Mouse (Mus musculus): Measurements from ENCODE around the gene Jup. TPM values are rescaled to one million over a fixed set of nuclear protein-coding genes. Genes with fewer than 3 reads are reported as not detected.

The Jup gene
- polyA plus RNA-seq (2017; shearing (Covaris generic)), result 1 to 10 TPM in 1 of 3 experiments, under 1 TPM in 1, not detected in 1; 0.36 to 1.4 TPM

DNA sequence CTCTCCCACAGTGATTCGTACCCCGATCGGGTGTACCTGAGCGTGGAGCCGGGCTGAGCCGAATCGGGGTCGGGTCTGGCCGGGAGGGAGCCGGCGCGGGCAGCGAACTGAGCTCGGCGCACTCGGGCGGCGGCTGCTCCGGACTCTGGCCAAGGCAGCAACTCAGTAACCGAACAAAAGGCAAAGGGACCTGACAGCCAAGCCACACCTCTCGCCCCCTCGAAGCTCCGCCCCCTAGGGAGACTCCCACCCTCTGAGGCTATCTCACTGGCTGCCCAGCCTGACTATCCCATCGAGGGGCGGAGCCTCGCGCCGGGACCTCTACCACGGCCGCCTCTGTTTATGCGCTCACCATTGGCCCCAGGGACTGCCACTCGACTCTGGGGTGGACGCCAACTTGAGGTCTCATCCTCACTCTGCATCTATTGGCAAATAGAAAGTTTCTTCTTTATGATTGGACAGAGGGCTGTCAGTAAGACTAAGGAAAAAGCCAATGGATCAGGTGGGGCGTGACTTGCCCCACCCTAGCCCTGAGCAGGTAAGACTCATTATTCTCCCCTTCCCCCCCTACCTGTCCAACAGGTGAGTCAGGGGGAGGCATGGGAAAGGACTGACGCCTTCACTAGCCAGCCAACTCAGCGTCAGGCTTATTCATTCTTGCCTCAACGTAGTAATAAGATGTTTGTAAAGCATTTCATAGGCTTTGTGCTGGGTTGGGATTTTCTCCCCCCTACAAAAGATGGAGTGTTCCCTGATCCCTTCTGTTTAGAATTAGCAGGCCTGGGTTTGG lies at the start of gene Jup:
Gene Jup, minus strand, starts transcription at position 164 of the 790 bp plus-strand sequence.
- ATAC-seq, result peak; percentile 60

DNA sequence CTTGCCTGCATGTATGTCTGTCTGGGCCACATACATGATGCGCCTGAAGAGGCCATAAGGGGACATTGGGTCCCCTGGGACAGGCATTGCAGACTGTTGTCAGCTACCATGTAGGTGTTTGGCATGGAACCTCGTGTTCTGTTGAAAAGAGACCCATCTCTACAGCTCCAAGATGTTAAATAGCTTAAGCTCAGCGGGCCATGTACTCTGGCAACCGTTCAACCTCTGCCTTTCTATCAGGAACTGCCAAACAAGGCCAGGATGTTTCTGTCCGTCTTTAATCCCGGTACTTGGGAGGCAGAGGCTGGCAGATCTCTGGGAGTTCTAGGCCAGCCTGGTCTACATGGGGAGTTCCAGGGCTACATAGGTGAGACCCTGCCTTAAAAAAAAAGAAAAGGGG lies 45.1 kb upstream of the Jup start:
- no peak for ATAC-seq

- ATAC-seq, result no peak
Observed at GRCm38 (mm10) chr11:100441797-100442196, 44.2 kb upstream of the Jup start, which contains the start of the genes Nt5c3b and Klhl10. Gene Nt5c3b (minus strand): TSS chr11:100441808. Gene Klhl10 (plus strand): TSS chr11:100441917.

- ATAC-seq, result peak; percentile 91
Observed at GRCm38 (mm10) chr11:100440691-100441522, 43.3 kb upstream of the Jup start.

- no peak for ATAC-seq
Observed at GRCm38 (mm10) chr11:100437901-100438300, 40.3 kb upstream of the Jup start.

- ATAC-seq, result no peak
Observed at GRCm38 (mm10) chr11:100435678-100436246, 38.2 kb upstream of the Jup start.

DNA sequence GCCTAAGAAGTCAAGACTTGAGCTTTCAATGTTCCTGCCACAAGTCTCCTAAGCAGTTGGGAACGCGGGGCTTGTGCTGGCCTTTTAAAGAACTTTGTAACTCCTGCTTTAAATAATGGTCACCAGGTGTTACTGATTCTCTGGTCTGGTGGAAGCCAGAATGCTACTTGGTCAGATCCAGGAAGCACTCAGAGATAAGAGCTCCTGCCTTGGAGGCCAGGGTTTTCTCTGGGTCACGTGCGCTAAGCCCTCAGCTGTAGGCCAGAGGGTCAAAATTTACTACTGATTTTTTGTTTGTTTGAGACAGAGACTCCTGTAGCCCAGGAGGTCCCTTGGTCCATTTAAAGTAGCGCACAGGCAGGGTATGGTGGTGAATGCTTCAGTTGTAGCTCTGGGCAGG lies 34.4 kb upstream of the Jup start:
- ATAC-seq, result no peak

- ATAC-seq, result no peak
Observed at GRCm38 (mm10) chr11:100430052-100430451, 32.5 kb upstream of the Jup start.

- no peak for ATAC-seq
Observed at GRCm38 (mm10) chr11:100428612-100429199, 31.1 kb upstream of the Jup start.

DNA sequence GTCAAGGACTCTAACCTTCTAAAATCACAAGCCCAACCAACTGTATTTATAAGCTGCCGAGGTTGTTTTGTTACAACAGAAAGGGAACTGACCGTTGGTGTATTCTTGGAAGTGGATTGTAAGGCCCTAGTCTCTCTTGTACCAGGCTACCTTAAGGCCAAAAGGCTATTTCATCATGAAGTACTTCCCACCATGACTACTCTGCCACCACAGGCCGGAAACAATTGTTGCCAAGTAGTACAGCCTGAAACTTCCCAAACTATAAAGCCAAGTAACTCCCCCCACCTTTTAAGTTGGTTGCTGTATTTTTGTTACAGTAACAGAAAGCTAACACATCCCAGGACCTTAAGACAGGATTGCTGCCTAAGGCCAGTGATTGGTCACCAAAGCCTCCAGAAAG lies 29.3 kb upstream of the Jup start:
- no peak for ATAC-seq

GRCm38 (mm10) chr11:100425851-100426250 lies 28.3 kb upstream of the Jup start:
- no peak for ATAC-seq

- no peak for ATAC-seq
Observed at GRCm38 (mm10) chr11:100423836-100424235, 26.3 kb upstream of the Jup start.

- ATAC-seq, result no peak
Observed at GRCm38 (mm10) chr11:100421537-100421936, 24.0 kb upstream of the Jup start.

- no peak for ATAC-seq
Observed at GRCm38 (mm10) chr11:100414914-100415822, 17.6 kb upstream of the Jup start, which contains the start of gene Fkbp10. Gene Fkbp10 (plus strand): TSS chr11:100415697.

DNA sequence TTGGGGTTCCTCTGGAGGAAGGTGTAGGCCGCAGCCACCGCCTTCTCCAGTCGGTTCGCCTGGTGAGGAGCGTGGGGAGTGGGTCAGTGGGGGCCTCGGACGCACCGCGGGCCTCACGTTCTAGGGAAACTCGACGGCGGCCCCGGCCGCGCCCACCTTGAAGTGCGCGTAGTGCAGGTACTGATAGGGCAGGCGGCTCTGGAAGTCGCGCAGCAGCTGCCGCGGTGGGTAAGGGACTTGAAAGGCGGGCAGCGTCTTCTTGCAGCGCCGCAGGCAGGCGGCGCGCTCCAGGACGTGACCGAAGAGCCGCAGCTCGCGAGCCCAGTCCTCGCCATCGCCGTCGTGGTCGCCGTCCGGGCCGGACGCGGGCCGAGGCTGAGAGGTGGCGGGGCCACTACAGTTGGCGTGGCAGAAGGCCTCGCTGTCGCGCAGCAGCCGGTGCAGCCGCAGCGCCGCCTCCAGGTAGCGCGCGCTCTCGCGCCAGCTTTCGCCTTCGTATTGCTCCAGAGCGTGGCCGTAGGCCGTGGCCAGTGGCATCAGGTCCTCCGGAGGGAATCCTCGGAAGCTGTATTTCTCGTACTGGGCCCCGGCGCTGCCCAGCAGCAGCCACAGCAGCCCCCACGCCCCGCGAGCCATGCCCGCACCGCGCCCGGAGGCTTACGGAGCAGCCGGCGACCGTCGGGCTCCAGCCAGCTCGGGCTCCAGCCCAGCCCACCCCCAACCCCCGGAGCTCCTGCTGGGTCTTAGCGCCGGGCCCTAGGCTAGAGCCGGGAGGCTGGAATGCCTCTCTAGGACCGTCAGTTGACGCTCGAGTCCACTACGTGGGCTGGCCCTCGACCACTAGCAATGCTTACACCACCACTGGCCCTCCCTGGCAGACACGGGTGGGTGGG lies 16.7 kb upstream of the Jup start, which contains the start of gene P3h4:
Gene P3h4, minus strand, starts transcription at position 816 of the 893 bp plus-strand sequence.
- no peak for ATAC-seq

DNA sequence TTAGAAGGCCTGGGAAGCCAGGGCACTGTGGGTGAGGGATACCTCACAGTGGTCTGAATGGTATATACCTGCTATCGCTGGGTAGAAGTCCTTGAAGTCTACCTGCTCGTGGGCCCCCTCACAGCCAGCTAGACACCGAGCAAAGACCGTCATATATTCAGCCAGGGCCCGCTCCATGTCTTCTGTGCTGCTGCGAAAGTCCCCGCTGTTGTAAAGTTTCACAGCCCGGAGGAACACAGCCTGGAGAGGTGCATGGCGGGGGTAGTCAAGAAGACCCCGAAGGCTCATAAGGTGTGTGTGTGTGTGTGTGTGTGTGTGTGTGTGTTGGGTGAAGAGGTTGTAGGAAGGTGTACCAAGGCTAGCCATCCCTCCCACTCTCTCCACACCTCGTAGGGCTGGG lies 16.0 kb upstream of the Jup start:
- no peak for ATAC-seq

- ATAC-seq, result no peak
Observed at GRCm38 (mm10) chr11:100411736-100412135, 14.2 kb upstream of the Jup start.

GRCm38 (mm10) chr11:100409686-100410085 lies 12.1 kb upstream of the Jup start:
- ATAC-seq, result no peak

DNA sequence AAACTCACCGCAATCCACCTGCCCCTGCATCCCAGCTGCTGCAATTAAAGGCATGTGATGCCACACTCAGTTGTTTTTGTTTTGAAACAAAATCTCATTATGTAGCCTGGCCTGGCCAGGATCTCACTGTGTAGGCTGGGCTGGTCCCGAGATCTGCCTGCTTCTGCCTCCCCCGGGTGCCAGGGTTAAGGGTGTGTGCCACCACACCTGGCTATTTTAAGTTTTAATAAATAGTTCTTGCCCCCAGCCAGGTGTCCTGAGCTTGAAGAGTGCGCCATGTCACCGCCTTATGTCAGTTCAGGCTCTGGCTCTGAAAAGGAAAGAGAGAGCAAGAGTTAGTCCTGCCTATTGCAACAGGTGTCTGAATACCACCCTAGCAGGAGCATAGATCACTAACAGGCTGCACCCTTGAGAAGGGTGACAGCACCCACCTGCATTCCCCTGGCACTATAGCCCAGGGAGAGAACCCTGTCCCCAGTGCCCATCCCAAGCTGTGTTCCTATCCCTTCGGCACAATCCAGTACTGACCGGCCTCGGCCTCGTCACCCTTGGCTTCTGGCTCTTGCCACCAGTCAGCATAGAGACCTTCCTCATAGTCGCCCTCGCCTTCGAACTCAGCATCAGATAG lies 11.4 kb upstream of the Jup start:
- no peak for ATAC-seq

Measured in inflammation-experienced regulatory T-cells, adult 6 months (primary cell).